Mouse (Mus musculus): Measurements from ENCODE around the gene Mtch1.

GRCm38 (mm10) chr17:29297813-29298212 is 49.9 kb downstream of the Mtch1 start:
- TF ChIP-seq CTCF (IDR thresholded peaks at IDR 0.05; ENCODE audit: low read depth, low read length): no peak
- TF ChIP-seq POLR2AphosphoS5 (IDR thresholded peaks at IDR 0.05; ENCODE audit: insufficient replicate concordance, low read depth, low read length): no peak
- no peak for TF ChIP-seq TAL1 (conservative IDR thresholded peaks at IDR 0.05; ENCODE audit: low read depth, low read length)
- no peak for TF ChIP-seq GATA1 (IDR thresholded peaks at IDR 0.05; ENCODE audit: borderline replicate concordance, low read length)
